Mouse (Mus musculus): Measurements from ENCODE around the gene AC109138.7.

DNA sequence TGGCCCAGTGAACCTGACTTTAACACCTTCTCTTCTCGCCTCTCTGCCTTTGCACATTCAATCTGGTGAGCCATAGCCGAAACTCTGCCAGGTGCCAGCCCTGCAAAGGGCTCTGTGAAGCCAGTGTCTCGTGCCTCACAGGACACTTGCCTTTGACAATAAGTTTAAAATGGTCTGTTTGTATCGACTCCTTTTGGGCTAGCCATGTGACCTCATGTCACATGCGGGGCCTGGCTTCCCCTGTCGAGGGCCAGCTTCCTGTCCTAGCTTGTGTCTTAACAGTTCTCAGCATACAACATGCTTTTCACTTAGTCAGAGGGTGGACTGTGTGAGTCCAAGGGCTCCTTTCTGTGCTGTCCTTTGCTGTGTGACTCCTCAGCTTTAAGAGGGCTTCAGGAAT, 48.6 kb downstream of the AC109138.7 start:
- no peak for TF ChIP-seq CTCF (IDR thresholded peaks at IDR 0.05; ENCODE audit: low read depth, low read length)
- TF ChIP-seq POLR2A (IDR thresholded peaks at IDR 0.05; ENCODE audit: extremely low read depth, insufficient read depth, low read length): no peak
